Mouse (Mus musculus): ENCODE data around the gene Lrrc46.

The Lrrc46 gene

DNA sequence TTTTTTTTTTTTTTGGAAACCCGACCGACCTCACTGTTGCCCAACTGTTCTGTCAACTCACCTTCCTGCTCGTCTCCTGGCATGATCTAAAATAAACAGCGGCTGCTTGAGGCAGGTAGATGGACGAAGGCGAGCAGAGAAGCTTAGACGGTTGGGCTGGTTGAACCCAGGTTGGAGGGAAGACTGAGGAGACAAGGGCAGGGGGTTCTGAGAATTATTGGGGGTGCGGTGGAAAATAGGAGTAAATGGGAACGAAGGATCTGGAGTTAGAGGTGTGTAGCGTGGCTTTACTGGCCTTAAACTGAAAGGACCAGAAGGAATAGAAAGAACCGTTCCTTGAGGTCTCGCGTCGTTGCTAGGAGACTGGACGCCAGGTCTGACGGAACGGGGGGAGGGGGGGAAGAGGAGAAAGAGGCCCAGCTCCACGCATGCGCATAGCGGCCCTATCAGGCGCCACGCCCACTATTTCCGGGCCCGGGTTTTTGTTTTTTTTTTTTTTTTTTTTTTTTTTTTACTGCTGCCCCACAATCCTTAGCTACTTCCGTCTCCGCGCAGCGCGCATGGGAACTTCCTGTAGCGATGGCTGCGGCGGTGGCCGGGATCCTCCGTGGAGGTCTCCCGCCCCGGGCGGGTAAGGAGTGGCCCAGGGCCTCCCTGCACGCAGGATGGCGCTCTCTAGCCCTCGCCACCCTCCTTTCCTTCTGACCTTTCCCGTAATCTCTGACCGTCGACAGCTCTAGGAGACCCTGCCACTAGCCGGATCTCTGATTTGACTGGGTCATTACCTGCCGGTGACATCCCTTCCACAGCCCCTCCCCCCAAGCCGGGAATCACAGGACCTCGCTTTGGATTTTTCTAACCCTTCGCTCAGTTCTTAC, at the start of gene Lrrc46, which contains the start of gene Mrpl10:
TSS of gene Lrrc46 (minus strand) at position 386 of the 878 bp plus-strand sequence.
TSS of gene Mrpl10 (plus strand) at position 539 of the 878 bp plus-strand sequence.
- CTCF ChIA-PET, result interaction anchor here (0.5 to 4.2 kb wide), 41 partner anchors 9 to 1162 kb away, joined by 3 to 37 read pairs (median 4); partner anchors contain the start of genes Scrn2 (in 3 of the 4), Cdk5rap3 (in 1 of the 4) and Osbpl7 (in 1 of the 4)
- POLR2A ChIA-PET, result interaction anchor here (0.6 to 4.2 kb wide), 88 partner anchors 9 to 1794 kb away, joined by 3 to 38 read pairs (median 4); partner anchors contain the start of genes Scrn2 (in 3 of the 4), Cdk5rap3 (in 2 of the 4), Kpnb1 (in 2 of the 4) and Osbpl7 (in 2 of the 4)

DNA sequence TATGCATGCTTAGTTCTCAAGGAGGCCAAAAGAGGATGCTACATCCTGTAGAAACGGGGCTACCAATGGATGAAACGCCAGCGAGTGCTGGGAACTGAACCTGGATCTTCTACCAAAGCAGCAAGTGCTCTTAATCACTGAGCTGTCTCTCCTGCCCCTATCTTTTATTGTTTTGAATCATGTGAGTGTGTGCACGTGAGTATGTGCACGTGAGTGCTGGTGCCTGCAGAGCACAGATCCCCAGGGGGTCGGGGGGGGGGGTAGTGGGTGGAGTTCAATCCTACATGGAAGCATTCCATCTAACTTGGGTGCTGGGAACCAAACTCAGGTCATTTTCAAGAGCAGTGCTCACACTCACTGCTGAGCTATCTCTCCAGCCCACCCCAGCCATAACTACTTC, 45.2 kb upstream of the Lrrc46 start:
- CTCF ChIA-PET, result interaction anchor here (0.6 to 2.2 kb wide), 16 partner anchors 12 to 303 kb away, joined by 3 to 10 read pairs (median 3); partner anchors contain the start of genes Kpnb1 (in 1 of the 4) and Tbx21 (in 1 of the 4)

DNA sequence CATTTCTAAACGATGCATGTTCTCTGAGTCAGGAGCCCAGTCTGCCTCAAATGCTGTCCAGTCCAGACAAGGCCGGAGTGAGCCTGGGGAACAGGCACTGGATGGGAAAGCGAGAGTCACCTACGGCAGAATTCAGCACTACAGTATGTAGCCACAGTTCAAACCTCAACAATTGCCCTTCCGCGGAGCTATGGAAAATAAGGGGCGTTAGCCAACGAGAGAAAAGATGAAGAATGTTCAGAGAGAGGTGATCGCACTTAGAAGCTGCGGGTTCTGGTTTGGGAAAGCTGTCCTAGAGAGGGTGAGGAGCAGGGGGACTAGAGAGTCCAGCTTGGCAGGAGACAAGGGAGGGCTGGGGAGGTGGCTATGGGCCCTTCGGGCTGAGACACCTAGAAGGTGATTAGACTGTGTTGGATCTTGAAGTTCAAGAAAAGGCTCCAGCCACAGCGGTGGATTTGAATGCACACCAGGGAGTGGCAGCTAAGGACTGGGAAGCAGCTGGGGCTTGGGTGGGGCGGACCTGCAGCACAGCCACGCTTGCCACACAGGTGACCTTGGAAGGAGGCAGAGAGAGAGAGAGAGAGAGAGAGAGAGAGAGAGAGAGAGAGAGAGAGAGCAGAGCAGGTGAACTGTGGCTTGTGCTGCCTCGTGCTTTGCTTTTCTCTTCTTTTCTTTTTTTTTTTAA, 43.8 kb upstream of the Lrrc46 start:
- POLR2A ChIA-PET, result interaction anchor here (0.6 to 7.3 kb wide), 93 partner anchors 9 to 1509 kb away, joined by 3 to 83 read pairs (median 6); partner anchors contain the start of genes Cdk5rap3 (in 2 of the 4), Kpnb1 (in 2 of the 4), Tbkbp1 (in 2 of the 4) and Tbx21 (in 2 of the 4)
- CTCF ChIA-PET, result interaction anchor here (0.6 to 3.1 kb wide), 24 partner anchors 10 to 1834 kb away, joined by 3 to 11 read pairs (median 3); no protein-coding TSS in a partner anchor

More for the DNA sequence above, 45.2 kb upstream of the Lrrc46 start:
- POLR2A ChIA-PET, result interaction anchor here in 3 of 4 experiments (0.6 to 7.3 kb wide), 116 partner anchors 8 to 928 kb away, joined by 3 to 83 read pairs (median 5); partner anchors contain the start of genes Tbx21 (in 3 of the 3), Cdk5rap3 (in 2 of the 3), Kpnb1 (in 2 of the 3) and Lrrc46 (in 2 of the 3)

DNA sequence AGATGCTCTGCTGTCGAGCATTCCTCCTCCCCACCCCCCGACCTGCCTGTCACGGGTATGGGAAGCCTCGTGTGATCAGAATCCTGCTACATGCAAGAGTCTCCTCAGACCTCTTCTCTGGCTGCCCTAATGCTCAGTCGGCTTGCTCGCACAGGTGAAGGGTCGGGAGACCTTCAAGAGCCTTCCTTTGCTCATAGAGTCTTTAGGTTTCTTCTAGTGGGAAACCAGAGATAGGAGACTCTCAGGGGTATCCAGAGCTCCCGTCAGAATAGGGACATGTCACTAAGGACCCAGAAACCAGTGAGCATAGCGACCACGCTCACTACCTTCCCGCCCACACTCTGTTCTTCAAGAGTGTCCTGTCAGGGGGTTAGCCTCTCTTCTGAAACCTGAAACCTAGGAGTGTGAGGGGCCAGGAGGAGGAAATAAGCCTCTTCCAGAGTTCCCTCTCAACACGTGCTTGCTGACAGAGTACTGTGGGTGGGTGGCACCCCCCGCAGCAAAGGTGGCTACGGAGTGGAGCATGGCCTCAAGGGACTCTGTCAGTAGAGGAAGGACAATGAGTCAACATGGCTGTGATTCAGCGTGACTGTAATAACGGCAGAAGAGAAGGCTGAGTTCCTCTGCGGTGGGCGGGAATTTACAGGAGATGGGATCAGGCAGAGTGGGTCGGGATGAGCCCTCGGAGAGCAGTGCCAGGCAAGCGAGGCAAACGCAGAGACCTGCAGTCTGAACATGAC, 42.4 kb upstream of the Lrrc46 start:
- CTCF ChIA-PET, result interaction anchor here (0.6 to 3.1 kb wide), 15 partner anchors 9 to 805 kb away, joined by 3 to 11 read pairs (median 3); partner anchors contain the start of gene Tbx21 (in 1 of the 4)
- POLR2A ChIA-PET, result interaction anchor here in 3 of 4 experiments (0.6 to 7.3 kb wide), 39 partner anchors 10 to 386 kb away, joined by 3 to 83 read pairs (median 12); partner anchors contain the start of genes Kpnb1 (in 2 of the 3), Tbx21 (in 2 of the 3), Mrpl10 (in 1 of the 3) and Osbpl7 (in 1 of the 3)

DNA sequence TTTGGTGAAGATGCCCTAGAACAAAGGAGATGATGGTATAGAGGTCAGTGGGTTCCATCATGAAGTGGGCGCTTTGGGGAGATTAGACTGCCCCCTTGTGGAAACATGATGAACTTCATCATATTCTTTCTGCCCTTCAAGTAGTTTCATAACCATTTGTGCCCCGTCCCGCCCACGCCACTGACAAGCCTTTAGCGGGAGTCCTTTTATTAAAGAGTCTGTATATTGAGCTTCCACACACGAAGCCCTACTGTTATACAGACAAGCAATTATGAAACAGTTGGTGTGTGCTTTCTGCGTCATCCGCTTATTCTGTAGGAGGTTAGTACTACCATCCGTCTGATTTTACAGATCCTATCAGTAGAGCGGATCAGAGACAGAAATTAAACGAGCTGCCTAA, 41.8 kb upstream of the Lrrc46 start:
- ChIA-PET CTCF (interaction anchor here in 2 of 4 experiments (0.8 to 3.1 kb wide), 8 partner anchors 8 to 70 kb away, joined by 3 to 11 read pairs (median 3); no protein-coding TSS in a partner anchor), POLR2A (interaction anchor here in 2 of 4 experiments (0.6 to 7.3 kb wide), 10 partner anchors 11 to 385 kb away, joined by 3 to 83 read pairs (median 24); partner anchors contain the start of genes Kpnb1 (in 1 of the 2) and Osbpl7 (in 1 of the 2))

DNA sequence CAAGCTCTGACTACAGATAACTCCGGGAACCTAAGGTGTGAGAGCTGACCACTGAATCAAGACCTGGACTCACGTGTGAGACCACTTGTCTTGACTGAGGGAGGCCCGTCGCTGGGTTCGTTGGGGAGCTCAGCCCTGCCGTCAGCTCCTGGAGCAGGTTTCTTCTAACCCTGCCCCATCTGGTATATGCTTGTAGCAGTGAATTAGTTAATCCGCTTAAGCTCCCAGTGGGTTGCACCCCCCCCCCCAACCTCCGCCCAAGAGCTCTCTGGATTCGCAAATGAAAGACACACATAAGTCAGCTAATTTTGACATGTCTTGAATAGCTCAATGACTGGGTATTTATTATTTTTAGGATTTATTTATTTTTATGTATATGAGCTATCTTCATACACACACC, 39.1 kb upstream of the Lrrc46 start:
- POLR2A ChIA-PET, result interaction anchor here (0.5 to 1.9 kb wide), 16 partner anchors 11 to 212 kb away, joined by 3 to 9 read pairs (median 3); partner anchors contain the start of genes Lrrc46 (in 1 of the 4), Mrpl10 (in 1 of the 4) and Scrn2 (in 1 of the 4)
- CTCF ChIA-PET, result interaction anchor here (0.5 to 2.1 kb wide), 15 partner anchors 13 to 1713 kb away, joined by 3 to 14 read pairs (median 4); no protein-coding TSS in a partner anchor

DNA sequence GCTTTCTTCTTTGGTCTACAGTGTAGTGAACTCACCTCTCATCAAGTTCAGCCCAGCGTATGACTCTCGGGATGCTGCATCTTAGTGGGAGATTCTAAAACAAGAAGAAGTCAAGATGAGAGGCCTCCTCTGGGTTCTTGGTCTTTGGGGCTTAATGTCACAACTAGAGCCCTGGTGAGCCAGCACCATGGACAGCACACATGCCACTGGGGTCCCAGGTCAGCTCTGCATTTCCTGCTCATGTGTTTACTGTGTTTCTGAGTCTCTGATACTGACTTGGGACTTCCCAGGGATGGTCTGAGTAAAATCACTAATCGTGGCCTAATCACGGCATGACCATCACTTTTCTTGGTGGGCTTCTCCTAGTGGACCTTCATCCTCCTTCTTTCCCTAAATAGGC, 37.5 kb upstream of the Lrrc46 start:
- POLR2A ChIA-PET, result interaction anchor here in 2 of 4 experiments (0.9 to 1.9 kb wide), 12 partner anchors 8 to 110 kb away, joined by 3 to 9 read pairs (median 3); partner anchors contain the start of gene Tbx21 (in 2 of the 2)
- CTCF ChIA-PET, result interaction anchor here in 2 of 4 experiments (0.6 to 2.1 kb wide), 5 partner anchors 12 to 91 kb away, joined by 3 to 4 read pairs (median 3); no protein-coding TSS in a partner anchor

DNA sequence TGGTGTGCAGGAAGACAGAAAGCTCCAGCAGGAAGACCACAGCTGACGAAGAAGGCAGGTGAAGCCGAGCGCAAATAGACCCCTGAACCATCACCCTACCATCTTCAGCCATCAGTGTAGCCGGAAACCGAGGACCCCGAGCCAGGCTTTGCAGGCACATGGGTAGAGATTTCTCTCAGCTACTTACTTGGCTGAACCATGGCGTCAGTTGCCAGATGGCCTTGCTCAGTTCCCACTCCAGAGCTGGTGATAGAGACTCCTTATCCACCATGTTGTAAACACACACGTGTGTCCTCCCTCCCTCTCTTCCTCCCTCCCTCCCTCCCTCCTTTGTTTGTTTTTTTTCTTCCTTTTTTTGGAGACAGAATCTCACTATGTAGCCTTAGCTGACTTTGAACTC, 33.0 kb upstream of the Lrrc46 start:
- ChIA-PET CTCF (interaction anchor here in 3 of 4 experiments (0.6 to 1.4 kb wide), 8 partner anchors 9 to 78 kb away, joined by 3 to 5 read pairs (median 3); no protein-coding TSS in a partner anchor), POLR2A (interaction anchor here in 3 of 4 experiments (0.6 to 5.6 kb wide), 9 partner anchors 11 to 1119 kb away, joined by 3 to 51 read pairs (median 4); partner anchors contain the start of gene Tbx21 (in 1 of the 3))

DNA sequence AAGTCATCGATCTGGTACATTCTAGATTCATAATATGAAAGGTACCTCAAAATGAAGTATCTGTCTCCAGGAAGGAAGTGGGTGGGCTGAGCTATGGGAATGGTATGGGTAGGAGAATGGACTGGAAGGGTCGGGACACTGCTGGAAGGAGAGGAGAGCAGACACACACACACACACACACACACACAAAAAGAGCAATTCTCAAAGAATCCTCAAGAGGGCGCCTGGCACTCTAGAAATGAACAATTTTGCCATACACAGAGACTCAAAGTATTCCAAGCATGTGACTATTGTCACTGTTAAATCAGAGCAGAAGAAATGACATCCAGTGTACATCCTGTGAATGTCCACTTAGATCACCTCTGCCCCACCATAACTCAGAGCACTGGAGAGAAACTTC, 31.3 kb upstream of the Lrrc46 start:
- ChIA-PET POLR2A (interaction anchor here in 2 of 4 experiments (0.8 to 5.6 kb wide), 10 partner anchors 9 to 116 kb away, joined by 3 to 51 read pairs (median 4); partner anchors contain the start of genes Kpnb1 (in 1 of the 2), Tbkbp1 (in 1 of the 2) and Tbx21 (in 1 of the 2)), CTCF (interaction anchor here (0.5 to 1.3 kb wide), 19 partner anchors 12 to 703 kb away, joined by 3 to 11 read pairs (median 3); partner anchors contain the start of genes 1700001P01Rik (in 1 of the 4), Scrn2 (in 1 of the 4) and Tbx21 (in 1 of the 4))

DNA sequence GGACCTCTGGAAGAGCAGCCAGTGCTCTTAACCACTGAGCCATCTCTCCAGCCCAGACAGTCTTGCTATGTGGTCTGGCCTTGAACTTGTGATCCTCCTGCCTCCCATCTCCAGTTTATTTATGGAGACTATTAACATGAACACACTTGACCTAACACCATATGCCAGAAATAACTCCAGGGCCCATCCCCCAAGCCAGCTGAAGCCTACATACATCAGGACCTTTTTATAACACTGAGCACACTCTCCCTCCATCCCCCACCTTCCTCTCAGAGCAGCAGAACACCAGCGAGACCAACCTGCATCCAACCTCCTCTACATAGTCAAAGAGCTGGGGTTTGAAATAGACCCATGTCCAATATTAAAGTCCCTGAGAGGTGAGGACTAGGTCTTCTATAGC, 29.9 kb upstream of the Lrrc46 start:
- ChIA-PET POLR2A (interaction anchor here in 1 of 4 experiments (1.8 to 5.6 kb wide), 3 partner anchors 12 to 81 kb away, joined by 5 to 51 read pairs (median 6); partner anchors contain the start of gene Tbkbp1), CTCF (interaction anchor here in 2 of 4 experiments (0.6 to 1.2 kb wide), 3 partner anchors 12 to 218 kb away, joined by 3 to 9 read pairs (median 3); no protein-coding TSS in a partner anchor)

DNA sequence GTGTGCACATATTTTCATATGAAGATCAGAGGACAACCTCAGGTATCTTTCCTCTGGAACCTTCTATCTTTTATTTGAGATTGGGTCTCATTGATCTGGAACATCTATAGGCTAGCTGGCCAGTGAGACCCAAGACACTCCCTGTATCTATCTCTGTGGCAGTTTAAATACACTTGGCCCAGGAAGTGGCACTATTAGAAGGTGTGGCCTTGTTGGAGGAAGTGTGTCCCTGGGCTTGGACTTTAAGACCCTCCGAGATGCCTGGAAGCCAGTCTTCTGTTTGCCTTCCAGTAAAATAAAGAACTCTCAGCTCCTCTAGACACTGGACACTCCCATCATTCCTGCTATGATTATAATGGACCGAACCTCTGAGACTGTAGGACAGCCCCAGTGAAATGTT, 28.6 kb upstream of the Lrrc46 start:
- CTCF ChIA-PET, result interaction anchor here in 1 of 4 experiments (1.9 kb wide), 1 partner anchor 77 kb away, joined by 5 read pairs; no protein-coding TSS in a partner anchor
- POLR2A ChIA-PET, result interaction anchor here in 2 of 4 experiments (0.7 to 7.5 kb wide), 6 partner anchors 10 to 94 kb away, joined by 3 to 76 read pairs (median 7); partner anchors contain the start of gene Tbx21 (in 1 of the 2)

DNA sequence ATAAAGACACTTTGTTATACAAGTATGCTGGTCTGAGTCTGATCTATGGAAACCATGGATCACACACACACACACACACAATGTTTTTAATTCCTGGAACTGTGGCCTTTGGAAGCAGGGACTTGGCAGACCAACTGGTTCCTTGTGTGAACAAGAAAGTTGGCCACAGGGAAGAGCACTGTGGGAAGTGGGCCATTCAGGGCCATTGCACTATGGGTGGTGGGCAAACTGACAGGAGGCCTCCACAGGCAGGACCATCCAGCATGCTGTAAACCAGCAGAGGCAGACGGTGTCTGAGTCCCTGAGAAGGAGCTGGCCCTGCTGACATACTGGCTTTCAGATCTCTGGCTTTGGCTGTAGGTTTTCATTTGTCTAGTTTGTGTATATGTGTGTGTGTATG, 28.1 kb upstream of the Lrrc46 start:
- CTCF ChIA-PET, result interaction anchor here in 2 of 4 experiments (0.8 to 1.9 kb wide), 3 partner anchors 45 to 127 kb away, joined by 3 to 5 read pairs (median 5); no protein-coding TSS in a partner anchor
- POLR2A ChIA-PET, result interaction anchor here in 2 of 4 experiments (0.7 to 7.5 kb wide), 9 partner anchors 11 to 76 kb away, joined by 3 to 76 read pairs (median 5); partner anchors contain the start of genes Lrrc46 (in 1 of the 2), Mrpl10 (in 1 of the 2) and Tbx21 (in 1 of the 2)

DNA sequence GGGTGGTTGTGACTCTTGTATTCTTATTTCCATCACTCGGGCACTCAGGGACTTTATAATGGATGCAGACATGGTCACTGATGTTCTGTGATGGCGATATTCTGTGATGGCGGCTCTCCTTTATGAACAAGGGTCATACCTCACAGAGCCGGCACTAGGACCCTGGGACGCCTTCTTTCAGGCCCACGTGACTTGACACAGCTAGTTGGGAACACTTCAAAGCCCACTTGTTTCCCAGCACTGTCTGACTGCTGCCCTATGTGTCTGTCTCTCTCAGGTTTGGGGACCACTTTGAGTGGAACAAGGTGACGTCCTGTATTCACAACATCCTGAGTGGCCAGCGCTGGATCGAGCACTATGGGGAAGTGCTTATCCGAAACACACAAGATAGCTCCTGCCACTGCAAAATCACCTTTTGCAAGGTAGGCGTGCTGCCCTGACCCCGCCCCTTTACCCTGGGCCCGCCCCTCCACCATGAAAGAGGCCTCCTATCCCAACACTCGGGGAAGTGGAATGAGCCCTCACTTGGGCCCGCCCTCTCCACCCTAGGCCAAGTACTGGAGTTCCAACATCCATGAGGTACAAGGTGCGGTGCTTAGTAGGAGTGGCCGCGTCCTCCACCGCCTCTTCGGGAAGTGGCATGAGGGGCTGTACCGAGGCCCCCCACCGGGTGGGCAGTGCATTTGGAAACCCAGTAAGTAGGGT, 25.6 kb upstream of the Lrrc46 start:
- ChIA-PET POLR2A (interaction anchor here (0.6 to 7.5 kb wide), 64 partner anchors 8 to 723 kb away, joined by 3 to 76 read pairs (median 4); partner anchors contain the start of genes Kpnb1 (in 2 of the 4), Lrrc46 (in 2 of the 4), Mrpl10 (in 2 of the 4) and Osbpl7 (in 2 of the 4)), CTCF (interaction anchor here in 3 of 4 experiments (0.9 to 2.2 kb wide), 16 partner anchors 9 to 151 kb away, joined by 3 to 8 read pairs (median 4); partner anchors contain the start of genes Cdk5rap3 (in 1 of the 3) and Scrn2 (in 1 of the 3))

DNA sequence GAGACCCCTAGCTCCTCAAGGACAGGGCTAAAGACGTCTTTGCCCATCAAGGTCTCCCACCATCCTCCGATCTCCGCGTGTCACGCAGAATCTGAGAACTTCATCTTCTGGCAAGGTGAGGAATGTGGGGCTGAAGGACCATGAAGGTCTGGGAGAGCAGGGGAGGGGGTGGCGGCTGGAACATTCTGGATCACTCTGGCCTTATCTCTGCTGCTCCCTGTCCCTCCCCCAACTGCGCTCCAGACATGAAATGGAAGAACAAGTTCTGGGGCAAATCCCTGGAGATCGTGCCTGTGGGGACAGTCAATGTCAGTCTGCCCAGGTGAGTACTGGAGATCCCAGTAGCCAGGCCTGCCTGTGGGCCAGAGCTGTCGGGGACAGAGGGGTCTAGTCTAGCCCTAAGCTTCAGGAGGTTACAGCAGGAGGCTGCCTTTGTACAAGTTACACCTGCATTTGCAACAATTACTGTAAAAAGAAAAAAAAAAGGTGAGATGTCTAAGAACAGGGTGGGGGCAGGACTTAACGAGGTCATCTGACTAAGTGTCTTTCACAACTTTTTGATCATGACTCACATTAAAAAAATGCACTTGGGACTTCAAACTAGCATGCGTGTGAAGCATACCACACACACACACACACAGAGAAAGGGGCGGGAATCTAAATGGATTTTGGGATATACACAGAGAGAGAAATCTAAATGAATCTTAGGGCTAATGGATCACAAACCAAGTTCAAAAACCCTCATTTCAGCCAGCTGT, 24.5 kb upstream of the Lrrc46 start:
- ChIA-PET CTCF (interaction anchor here in 3 of 4 experiments (0.6 to 2.2 kb wide), 6 partner anchors 16 to 88 kb away, joined by 3 to 8 read pairs (median 4); partner anchors contain the start of gene Scrn2 (in 1 of the 3)), POLR2A (interaction anchor here in 3 of 4 experiments (0.5 to 7.5 kb wide), 28 partner anchors 9 to 724 kb away, joined by 3 to 76 read pairs (median 4); partner anchors contain the start of genes Kpnb1 (in 2 of the 3), Osbpl7 (in 2 of the 3) and Cdk5rap3 (in 1 of the 3))

Data from embryonic stem cell, embryonic (primary cell).